Mouse (Mus musculus) brain, embryonic 18.5 days (tissue): Measurements from ENCODE around the gene Edar.

Source experiments
- DNase-seq: peaks from one replicate; pipeline ENCODE4 v3.0.0-alpha.2; 2012; ENCODE audit warnings: low read depth, low spot score

Edar gene

DNA sequence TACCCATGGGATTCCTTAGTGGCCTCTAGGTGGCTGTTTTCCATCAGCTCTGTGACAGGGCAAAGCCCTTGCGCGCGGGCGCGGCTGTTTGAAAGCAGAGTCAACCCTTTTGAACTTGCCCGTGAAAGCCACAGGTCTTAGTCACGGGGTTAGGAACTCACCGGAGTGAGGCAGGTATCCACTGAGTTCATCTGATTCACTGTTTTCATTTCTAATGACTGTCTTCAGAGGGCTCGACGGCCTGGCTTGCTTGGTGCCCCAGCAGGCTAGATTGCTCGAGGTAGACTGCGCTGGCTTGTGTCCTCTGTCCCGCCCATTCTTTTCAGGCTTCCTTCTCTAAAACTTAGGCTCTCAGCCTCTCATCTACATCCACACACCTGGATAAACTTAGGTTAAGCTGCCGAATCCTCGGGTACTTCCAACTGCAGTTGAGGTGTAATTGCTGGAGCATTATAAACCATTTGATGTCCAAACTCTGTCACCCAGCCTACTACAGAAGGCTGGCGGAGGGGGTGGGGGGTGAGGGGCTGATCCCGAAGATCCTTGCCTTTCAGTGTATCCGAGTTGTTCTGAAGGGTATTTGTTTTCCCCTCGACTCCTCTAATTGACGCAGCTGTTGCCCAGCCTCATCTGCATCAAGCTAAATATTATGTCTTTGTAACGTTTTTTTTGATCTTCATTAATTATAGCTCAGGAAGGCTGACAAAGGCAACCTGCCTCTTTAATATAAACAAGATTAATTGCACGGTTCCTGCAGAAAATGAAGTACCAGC, 24.0 kb downstream of the Edar start:
- no peak for DNase-seq

DNA sequence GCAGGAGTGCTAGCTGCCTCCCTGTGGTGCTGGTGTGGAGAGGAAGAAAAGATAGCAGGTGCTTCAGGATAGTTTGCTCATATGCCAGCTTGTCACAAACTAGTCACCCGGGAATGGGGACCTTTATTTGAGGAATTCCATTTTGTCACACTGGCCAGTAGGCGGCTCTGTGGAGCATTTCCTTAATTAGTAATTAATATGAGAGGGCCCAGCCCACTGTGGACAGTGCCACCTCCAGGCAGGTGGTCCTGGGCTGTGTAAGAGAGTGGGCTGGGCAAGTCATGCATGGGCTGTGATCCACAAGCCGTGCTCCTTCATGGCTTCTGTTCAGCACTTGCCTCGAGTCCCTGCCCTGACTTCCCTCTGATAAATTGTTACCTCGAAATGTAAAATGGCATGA, 26.7 kb downstream of the Edar start:
- DNase-seq: no peak

DNA sequence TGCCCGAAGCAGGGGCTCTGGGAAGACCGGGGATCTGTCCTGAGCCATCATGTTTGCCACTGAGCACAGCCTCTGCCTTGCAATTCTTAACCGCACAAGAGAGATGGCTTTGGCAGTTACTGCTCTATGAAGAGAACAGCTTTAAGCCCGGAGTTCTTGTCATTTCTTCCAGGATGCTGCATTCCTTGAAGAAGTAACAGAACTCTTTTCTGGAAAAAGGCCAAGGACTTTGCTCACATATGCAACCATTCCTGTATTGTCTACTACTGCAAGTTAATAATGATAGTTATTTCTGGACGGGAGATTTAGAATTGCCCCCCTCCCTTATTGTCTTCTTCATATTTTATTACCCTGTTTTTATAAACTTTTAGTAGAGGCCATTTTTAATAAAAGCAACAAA, 30.8 kb downstream of the Edar start:
- no peak for DNase-seq

DNA sequence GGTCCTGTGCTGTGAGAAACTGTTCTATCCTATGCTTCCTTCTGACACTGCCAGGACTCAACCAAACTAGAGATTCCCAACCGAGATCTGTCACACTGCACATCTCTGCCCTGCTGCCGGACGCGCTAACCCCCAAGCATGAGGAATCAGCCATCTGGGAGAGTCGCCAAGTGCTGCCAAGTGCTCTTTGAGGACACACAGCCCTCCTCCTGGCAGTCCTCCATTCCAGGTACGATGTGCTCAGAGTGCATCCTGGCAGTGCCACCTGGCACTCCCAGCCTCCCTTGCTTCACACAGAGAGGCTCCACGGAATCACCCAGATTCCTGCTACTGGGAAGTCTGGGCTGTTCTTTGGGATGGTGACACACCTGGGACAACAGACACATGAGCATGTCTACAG, 31.3 kb downstream of the Edar start:
- DNase-seq: no peak

DNA sequence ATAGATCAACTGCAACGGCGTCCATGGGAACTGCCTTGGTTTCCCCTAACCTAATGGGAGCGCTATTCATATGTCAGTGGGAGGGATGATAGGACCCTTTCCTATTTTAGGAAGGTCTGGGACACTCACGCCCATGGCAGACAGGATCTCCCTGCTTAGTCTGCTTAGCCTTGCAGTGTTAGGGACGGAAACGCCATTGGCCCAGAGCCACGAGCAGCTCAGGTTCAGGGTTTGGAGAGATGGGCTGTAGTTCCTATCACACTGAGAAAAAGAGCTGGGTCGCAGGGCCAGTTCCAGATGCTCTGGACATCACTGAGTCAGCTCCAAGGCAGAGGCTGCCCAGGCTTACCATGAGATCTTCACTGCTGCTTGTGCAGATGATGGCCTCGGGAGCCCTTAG, 32.5 kb downstream of the Edar start:
- DNase-seq: no peak

DNA sequence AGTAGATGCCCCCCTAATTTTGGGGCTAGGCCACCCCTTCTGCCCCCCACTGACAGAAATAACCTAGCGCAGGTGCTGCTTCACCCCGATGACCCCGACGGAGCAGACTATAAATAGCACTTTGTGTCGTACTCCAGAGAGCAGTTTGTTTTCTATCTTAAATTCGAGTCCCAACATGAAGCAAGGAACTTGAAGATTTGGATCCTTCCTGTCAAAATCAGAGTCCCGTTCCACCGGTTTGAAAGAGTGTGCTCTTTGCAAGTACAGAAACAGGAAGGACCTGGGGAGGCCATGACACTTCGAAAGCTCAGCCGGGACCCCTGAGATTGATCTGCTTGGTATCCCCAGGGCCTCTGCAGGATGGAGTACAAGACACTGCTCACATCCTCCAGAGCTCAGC, 33.8 kb downstream of the Edar start:
- DNase-seq: no peak

DNA sequence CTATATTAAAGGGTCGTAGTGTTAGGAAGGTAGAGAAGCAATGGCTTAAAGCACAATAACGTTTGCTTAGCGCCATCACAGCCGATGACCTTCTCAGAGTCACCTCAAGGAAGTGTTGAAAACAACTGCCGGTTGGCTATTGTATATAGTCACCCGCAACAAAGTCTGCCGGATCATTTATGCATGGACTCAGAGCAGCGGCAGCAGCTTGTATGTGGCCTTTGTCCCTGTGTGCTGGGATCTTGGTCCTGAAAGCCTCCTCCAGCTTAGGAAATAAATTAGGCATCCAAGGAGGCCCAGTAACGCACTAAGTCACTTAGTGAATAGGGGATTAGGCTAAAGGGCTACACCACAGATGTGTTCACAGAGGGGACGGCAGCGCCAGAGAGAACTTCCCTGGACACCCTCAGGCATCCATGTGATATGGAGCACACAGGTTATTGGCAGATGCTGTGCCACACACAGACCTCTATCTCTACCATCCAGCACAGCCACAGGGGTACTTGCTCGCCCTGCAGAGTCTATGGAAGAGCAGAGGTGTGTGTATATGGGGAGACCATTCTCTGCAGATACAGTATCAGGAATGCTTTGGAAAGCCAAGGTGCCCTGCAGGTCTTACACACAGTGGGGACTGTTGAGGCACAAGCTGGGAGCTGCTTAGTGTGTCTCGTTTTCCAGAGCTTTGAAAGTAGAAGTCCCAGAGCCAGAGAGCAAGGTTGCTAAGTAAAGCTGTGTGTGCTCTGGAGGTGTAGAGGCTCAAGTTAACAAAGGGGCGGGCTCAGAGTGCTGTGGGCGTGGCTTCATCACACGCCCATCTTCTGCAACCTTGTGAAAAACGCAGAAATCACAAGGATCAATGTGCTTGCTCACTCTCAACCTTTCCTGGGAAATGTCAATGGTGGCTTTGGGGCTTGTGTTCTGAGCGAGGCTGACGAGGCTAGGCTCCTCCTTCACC, 34.7 kb downstream of the Edar start:
- no peak for DNase-seq

DNA sequence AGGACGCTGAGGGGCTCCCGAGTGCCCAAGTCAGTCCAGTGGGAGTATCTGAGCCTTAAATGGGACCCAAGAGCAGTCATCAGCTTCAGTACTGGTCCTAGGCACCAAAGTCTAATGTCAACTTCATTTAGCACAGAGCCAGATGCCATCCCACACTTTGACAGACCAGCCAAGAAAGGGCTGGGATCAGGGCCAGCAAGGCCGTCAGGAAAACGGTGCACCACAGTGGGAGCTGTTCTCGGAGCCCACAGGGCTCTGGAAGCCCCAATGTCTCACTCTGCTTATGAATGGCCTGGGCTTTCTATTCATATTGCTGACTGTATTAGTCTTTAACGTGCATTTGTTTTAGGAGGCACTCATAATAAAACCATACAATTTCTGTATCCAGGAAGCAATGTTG, 36.2 kb downstream of the Edar start:
- no peak for DNase-seq

DNA sequence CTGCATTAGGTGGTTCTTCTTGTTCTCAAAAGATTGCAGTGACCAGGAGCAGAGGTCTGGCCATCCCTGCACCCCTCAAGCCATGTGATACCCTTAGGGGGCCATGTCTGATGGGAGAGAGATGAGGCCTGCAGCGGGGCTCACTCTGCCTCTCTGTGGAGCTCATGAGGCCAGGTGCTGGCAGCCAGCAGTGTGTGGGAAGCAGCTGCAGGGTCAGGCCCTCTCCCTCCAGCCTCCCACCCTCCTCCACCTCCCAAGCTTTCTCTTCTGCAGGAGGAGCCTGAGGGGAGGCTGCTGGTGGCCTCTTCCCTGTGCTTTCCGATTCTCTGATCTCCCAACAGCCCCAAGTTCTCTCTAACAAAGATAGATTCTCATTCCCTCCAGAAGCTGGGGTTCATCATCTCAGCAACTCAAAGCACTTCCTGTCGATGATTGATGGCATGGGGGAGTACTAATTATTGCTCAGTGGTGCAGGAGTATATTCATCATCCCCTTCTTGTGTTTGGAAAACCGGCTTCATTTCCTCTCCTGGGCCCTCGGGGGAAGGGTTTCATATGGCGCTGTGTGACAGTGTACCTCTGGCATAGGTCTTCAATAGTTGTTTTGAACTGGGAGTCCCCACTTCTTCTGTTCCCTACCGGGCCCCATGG, 38.9 kb downstream of the Edar start:
- no peak for DNase-seq

DNA sequence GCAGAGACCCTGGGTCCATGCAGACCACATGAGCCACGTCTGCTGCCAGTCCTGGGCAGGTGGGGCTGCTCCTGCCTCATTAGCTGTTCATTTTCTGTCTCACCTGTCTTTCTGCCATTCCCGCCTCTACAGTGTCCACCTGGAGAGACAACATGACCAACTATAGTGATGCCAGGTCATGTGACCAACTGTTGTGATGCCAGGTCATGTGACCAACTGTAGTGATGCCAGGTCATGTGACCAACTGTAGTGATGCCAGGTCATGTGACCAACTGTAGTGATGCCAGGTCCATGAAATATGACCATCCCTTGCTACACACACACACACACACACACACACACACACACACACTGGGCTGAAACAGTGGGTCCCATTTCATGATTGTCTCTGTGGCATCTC, 41.9 kb downstream of the Edar start:
- no peak for DNase-seq

DNA sequence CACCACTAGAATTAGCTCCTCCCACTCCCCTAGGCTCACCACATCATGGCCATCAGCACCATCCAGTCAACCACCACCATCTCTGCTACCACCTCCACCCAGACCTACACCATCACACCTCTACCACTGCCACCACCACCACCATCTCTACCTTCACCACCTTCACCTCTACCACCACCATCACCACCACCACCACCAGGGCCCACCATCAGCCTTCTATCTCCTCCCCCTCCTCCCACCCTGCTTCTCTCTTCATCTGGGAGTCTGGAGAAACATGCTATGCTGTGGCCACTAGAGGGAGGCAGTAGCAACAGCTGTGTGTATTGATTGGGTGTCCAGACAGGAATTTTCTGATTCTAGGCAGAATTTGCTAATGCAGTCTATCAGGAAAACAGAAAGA, 47.9 kb downstream of the Edar start:
- DNase-seq: peak; percentile 39

DNA sequence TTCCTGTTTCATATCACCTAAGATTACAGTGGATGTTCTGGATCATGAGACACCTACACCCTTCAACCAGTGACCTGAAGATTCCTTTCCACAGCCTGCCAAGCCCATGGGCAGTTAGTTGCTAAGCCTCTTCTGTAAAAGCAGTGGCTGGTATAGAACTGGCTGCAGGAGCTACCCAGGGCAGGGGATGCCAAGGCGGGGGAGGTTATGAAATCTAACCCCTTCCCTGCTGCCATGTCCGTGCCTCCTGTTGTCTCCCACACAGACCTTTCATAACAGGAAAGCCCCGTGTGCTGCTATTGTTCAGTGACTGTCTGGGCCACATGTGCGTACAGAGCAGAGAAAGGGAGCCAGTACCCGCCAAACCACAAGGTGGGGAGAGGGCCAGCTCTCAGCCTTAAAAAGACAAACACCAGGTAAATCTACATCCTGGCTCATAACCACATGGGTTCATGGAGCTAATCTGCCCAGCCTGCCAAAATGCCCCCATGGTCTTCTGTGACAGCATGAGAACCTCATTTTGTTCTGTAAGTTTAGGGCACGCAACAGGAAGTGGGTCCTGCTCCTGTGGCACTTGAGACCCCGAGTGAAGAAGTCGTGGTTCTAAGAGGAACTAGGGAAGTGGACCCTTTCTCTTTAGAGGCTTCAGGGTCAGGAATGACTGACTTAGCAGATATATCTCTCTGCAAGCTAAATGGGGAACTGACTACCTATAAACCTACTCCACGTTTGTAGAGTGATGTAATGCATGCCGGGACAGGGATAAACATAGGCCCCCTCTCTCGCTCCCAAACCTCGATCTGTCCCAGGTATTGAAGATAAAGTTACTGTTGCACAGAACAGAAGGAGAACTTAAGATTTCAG, 50.4 kb downstream of the Edar start:
- DNase-seq: no peak

DNA sequence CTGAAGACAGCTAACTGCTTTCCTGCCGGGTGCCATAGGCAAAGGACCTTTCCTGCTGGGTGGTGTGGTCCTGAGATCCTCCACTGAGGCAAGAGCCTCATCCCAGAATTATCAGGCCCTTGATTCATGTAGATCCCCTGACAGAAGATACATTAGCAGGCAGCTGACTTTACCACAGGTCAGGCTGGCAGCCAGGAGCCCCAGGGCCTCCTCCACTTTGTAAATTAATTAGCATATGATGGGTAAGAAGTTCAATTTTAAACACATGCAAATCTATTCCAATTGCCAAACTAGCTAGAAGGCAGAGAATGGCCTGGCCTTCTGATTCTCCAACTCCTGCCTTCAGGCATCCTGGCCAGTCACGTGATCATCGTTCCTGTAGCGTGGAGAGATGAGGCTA, 56.2 kb downstream of the Edar start:
- DNase-seq: no peak

DNA sequence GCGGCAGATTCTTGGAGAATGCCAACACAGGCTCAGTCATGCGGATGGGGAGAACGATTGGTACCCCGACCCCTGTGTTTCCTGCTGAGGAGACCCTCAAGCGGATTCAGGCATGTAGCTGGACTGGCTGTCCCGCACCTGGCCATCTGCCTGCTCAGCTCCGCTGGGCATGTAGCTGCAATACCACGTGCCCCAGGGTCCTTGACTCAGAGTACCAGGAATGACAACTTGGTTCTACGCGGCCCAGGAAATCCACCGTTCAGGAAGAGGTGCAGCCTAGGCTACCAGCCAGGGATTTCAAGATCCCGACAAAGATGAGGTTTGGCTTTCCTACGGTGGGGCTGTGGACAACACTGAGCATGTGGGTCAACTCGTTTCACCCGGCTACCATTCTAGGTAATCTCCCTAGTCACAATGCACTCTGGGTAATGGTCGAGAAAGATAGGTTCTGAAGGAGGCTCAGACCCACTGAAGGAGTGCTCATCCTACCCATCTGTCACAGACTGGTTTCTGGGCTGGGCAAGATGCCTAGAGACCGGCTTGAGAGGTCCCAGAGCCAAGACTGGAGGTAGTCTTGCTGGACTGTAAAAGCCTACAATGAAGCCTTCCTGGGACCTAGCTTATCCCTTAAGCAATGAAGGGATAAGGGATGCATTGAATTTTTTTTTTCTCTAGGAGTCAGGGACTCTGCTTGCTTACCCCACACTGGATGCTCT, 56.8 kb downstream of the Edar start:
- DNase-seq: no peak

DNA sequence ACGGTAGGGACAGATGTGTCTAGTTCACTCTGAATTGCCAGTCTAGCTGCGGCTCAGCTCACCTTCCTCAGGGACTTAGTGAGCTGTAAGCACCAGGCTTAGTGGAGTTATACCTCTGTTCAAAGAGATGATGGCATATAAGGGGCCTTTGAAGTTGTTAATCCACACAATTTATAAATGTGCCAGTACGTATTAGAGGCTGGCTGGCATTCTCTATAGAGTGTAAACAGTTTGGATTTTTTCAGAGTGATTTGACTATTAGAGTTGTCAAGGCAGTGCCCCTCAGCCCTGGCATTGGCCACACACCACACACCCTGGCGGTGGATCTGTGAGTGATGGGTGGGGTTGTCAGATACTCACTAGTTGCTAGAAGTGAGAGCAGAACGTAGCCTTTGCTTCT, 58.9 kb downstream of the Edar start:
- no peak for DNase-seq

DNA sequence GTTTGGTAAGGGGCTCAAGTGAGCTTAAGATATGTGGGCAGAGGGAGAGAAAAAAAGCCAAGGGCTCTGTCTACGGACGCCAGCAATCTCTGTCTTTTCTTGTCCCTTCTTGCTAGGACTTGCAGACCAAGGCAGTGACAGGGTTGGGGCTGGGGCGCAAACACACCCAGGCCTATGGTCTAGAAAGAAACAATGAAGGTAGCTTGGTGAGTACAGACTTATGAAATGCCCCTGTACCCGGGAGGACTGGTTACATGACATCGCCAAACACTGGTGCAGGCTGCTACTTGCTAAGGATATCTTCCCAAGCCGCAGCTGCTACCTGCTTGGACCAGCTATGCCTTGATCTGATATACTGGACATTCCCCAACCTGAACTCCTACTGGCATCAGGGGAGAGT, 60.9 kb downstream of the Edar start:
- DNase-seq: no peak

DNA sequence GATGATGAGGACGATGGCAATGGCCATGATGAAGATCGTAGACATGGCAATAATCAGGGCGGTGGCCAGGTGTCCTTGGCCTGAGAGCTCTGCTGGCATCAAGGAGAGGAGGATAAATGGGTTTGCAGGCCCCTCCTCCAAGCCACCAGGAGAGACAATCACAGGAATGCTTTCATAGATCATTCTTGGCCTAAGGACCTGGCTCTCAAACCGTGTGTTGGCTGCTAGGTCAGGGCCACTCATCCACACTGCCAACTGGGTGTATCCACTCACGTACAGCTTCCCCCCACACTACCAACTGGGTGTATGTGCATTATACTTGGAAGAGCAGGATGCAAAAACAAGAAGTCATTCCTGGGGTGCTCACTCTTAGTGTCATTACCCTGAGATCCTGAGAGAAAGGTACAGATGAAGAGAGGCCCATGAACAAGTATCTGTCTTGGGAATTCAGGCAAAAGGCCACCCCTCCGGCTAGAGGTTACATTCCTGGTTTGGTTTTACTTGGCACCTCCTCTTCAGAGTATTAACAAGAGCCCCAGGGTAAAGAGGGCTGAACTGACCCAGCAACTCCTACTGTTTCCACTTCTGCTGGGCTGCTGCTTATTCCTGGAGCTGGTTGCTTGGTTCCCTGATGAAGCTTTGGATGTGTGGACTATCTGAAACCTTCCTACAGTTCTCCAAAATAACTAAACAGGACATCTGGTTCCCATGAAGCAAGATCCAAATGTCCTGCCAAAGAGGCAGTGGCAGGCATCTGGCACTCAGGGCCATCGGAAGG, 64.8 kb downstream of the Edar start:
- no peak for DNase-seq

DNA sequence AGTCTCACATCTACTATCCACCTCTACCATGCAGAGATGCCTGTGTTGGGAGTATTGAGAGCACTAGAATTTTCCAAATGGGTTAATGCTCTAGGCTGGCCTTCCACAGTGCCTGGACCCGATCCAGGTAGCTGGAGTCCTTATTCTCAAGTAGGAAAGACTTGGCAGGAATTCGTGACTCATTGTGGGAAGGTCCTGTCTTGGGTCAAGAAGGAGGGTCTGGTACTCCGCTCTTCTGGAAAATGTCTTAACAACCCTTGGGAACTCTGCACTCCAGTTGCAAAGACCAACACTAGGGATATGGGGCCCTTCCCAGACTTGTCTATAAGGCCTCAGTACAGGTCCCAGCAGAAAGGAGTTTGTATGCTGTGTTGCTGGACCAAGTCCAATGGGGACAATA, 66.6 kb downstream of the Edar start:
- DNase-seq: no peak

DNA sequence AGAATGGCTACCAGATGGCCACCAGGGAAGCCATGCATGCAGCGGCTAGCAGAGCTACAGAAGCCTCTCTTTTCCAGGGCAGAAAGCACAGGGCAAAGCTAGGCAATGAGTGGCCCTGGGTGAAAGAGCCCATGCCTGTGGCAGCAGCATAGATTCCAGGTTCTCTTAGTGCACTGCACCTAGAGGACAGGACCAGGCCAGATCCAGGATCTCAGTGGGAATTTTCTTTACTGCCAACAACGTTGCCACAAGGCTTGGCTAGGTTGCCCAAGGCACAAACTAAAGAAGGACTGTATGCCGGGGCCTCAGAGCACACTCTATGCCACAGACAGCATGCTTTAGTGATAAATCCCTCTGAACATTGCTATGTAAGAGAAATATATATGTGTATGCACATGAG, 69.1 kb downstream of the Edar start:
- no peak for DNase-seq

DNA sequence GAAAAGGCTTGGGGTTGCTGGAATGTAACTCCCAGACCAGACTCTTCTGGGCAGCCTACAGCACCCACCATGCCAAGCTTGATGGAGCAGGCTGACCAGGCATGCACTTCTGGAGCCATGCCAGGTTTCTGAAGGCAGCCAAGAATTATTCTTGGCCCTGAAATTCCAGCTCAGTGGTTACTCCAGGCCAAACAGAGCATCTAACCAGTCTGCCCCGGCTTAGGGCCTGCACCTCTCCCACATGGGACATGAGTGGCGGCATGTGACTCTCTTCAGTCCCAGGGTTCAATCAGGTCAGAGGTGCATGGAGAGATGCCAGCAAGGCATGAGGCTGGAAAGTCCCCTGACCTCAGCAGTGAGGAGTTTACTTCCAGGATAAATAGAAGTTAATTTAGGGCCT, 70.7 kb downstream of the Edar start:
- no peak for DNase-seq
